Mouse (Mus musculus) layer of hippocampus, postnatal 36 days (tissue): ENCODE data around the gene Slc12a8. TPM values are rescaled to one million over a fixed set of nuclear protein-coding genes. Genes with fewer than 3 reads are reported as not detected.

Experiments
- DNase-seq, 2 experiments: peaks; one replicate each; pipeline ENCODE4 v3.0.0; 2022
- total RNA-seq, 2 experiments: library from RNA; stranded (reverse); gene quantifications; 2 replicates each; pipeline ENCODE4 v1.2.3; 2021

Gene Slc12a8
- total RNA-seq, 2 experiments from 2014 or later: 0.37 to 0.88 TPM

GRCm38 (mm10) chr16:33544346-33544745 is 27.2 kb downstream of the Slc12a8 start:
- DNase-seq: no peak

GRCm38 (mm10) chr16:33545530-33545929 is 28.4 kb downstream of the Slc12a8 start:
- DNase-seq: no peak

GRCm38 (mm10) chr16:33553689-33554342 is 36.7 kb downstream of the Slc12a8 start:
- no peak for DNase-seq

- no peak for DNase-seq
Observed at GRCm38 (mm10) chr16:33558121-33558520, 41.0 kb downstream of the Slc12a8 start.

GRCm38 (mm10) chr16:33560281-33560680 is 43.2 kb downstream of the Slc12a8 start:
- peak; percentile 51 to 53 for DNase-seq

GRCm38 (mm10) chr16:33561308-33562009 is 44.3 kb downstream of the Slc12a8 start:
- no peak for DNase-seq

GRCm38 (mm10) chr16:33562874-33563537 is 45.9 kb downstream of the Slc12a8 start:
- no peak for DNase-seq

GRCm38 (mm10) chr16:33563538-33564013 is 46.4 kb downstream of the Slc12a8 start:
- no peak for DNase-seq

GRCm38 (mm10) chr16:33566467-33566866 is 49.3 kb downstream of the Slc12a8 start:
- DNase-seq: no peak

GRCm38 (mm10) chr16:33567736-33568135 is 50.6 kb downstream of the Slc12a8 start:
- DNase-seq: no peak

- DNase-seq: no peak
Observed at GRCm38 (mm10) chr16:33568269-33569016, 51.3 kb downstream of the Slc12a8 start.

GRCm38 (mm10) chr16:33572646-33573045 is 55.5 kb downstream of the Slc12a8 start:
- DNase-seq: no peak

- DNase-seq: no peak
Observed at GRCm38 (mm10) chr16:33573703-33574102, 56.6 kb downstream of the Slc12a8 start.

GRCm38 (mm10) chr16:33575728-33576127 is 58.6 kb downstream of the Slc12a8 start:
- DNase-seq: no peak

- no peak for DNase-seq
Observed at GRCm38 (mm10) chr16:33576271-33577189, 59.4 kb downstream of the Slc12a8 start.

GRCm38 (mm10) chr16:33578462-33578861 is 61.3 kb downstream of the Slc12a8 start:
- no peak for DNase-seq

GRCm38 (mm10) chr16:33580331-33580730 is 63.2 kb downstream of the Slc12a8 start:
- no peak for DNase-seq

- DNase-seq: no peak
Observed at GRCm38 (mm10) chr16:33580736-33581241, 63.7 kb downstream of the Slc12a8 start.

- DNase-seq: no peak
Observed at GRCm38 (mm10) chr16:33581661-33582099, 64.6 kb downstream of the Slc12a8 start.

GRCm38 (mm10) chr16:33582495-33582894 is 65.4 kb downstream of the Slc12a8 start:
- no peak for DNase-seq

GRCm38 (mm10) chr16:33583333-33583732 is 66.2 kb downstream of the Slc12a8 start:
- no peak for DNase-seq
